Mouse (Mus musculus) WW6 (cell line): ENCODE results near the gene Lamtor1.
"Not testable (repeated sequence)": the region's sequence is repeated elsewhere in the genome, so short reads cannot be mapped to it uniquely, and the experiment has no call there.

Experiments
- DNase-seq: peaks from one replicate; pipeline ENCODE4 v3.0.0-alpha.2; 2013; ENCODE audit warnings: low read depth, low spot score

Lamtor1 gene

GRCm38 (mm10) chr7:101900331-101901097 is 5.2 kb upstream of the Lamtor1 start:
- DNase-seq: no peak

- no peak for DNase-seq
Observed at GRCm38 (mm10) chr7:101901969-101902368, 3.7 kb upstream of the Lamtor1 start.

- no peak for DNase-seq
Observed at GRCm38 (mm10) chr7:101902846-101903245, 2.9 kb upstream of the Lamtor1 start.

- DNase-seq: no peak
Observed at GRCm38 (mm10) chr7:101906287-101906681, 580 bp downstream of the Lamtor1 start, which contains the start of gene Tomt. TSS of gene Tomt (minus strand) at chr7:101906359.

- no peak for DNase-seq
Observed at GRCm38 (mm10) chr7:101906696-101907095, 992 bp downstream of the Lamtor1 start.

GRCm38 (mm10) chr7:101908367-101908766 is 2.7 kb downstream of the Lamtor1 start:
- no peak for DNase-seq

GRCm38 (mm10) chr7:101910138-101910537 is 4.4 kb downstream of the Lamtor1 start:
- DNase-seq: no peak

- no peak for DNase-seq
Observed at GRCm38 (mm10) chr7:101911982-101912381, 6.3 kb downstream of the Lamtor1 start.

- no peak for DNase-seq
Observed at GRCm38 (mm10) chr7:101918071-101918470, 12.4 kb downstream of the Lamtor1 start.

GRCm38 (mm10) chr7:101925892-101926291 is 20.2 kb downstream of the Lamtor1 start:
- DNase-seq: not testable (repeated sequence)

- no peak for DNase-seq
Observed at GRCm38 (mm10) chr7:101928093-101928492, 22.4 kb downstream of the Lamtor1 start.

GRCm38 (mm10) chr7:101932551-101932950 is 26.8 kb downstream of the Lamtor1 start:
- no peak for DNase-seq

GRCm38 (mm10) chr7:101933300-101933699 is 27.6 kb downstream of the Lamtor1 start:
- DNase-seq: no peak

- DNase-seq: peak; percentile 96
Observed at GRCm38 (mm10) chr7:101933751-101934240, 28.1 kb downstream of the Lamtor1 start, which contains the start of the genes Lrrc51 and Numa1. TSS of gene Lrrc51 (minus strand) at chr7:101933895. TSS of gene Numa1 (plus strand) at chr7:101934111.

GRCm38 (mm10) chr7:101935957-101936356 is 30.3 kb downstream of the Lamtor1 start:
- no peak for DNase-seq

GRCm38 (mm10) chr7:101936996-101937395 is 31.3 kb downstream of the Lamtor1 start:
- no peak for DNase-seq

GRCm38 (mm10) chr7:101937569-101937968 is 31.9 kb downstream of the Lamtor1 start:
- DNase-seq: no peak

GRCm38 (mm10) chr7:101938348-101938747 is 32.6 kb downstream of the Lamtor1 start:
- DNase-seq: no peak

GRCm38 (mm10) chr7:101939758-101940157 is 34.1 kb downstream of the Lamtor1 start:
- DNase-seq: no peak

- not testable (repeated sequence) for DNase-seq
Observed at GRCm38 (mm10) chr7:101949008-101949407, 43.3 kb downstream of the Lamtor1 start.

- no peak for DNase-seq
Observed at GRCm38 (mm10) chr7:101951648-101952047, 45.9 kb downstream of the Lamtor1 start.

GRCm38 (mm10) chr7:101952098-101952497 is 46.4 kb downstream of the Lamtor1 start:
- DNase-seq: no peak

- no peak for DNase-seq
Observed at GRCm38 (mm10) chr7:101954163-101954562, 48.5 kb downstream of the Lamtor1 start.
